Mouse (Mus musculus) bone marrow, adult 2 months (tissue): ENCODE measurements around the gene Gm4952.

Experiments used
- CTCF ChIP-seq: fragments of 200-500 bp; IDR thresholded peaks from 2 replicates; pipeline ENCODE4 v1.5.1; 2011; ENCODE audit warnings: low read length, control low read depth; ENCODE audit not compliant: control insufficient read depth, insufficient read depth
- POLR2A ChIP-seq: fragments of 200-500 bp; IDR thresholded peaks from 2 replicates; pipeline ENCODE4 v1.6.1; 2011; ENCODE audit warnings: low read depth, mild to moderate bottlenecking, control low read depth, low read length, borderline replicate concordance; ENCODE audit not compliant: control insufficient read depth

- TF ChIP-seq POLR2A, result no peak
- TF ChIP-seq CTCF, result no peak
Measured at GRCm38 (mm10) chr19:12634963-12635362, 35.2 kb downstream of the Gm4952 start.
